Mouse (Mus musculus) heart, postnatal 14 days (tissue): ENCODE results near the gene Bcl2a1b. TPM values are rescaled to one million over a fixed set of nuclear protein-coding genes. Genes with fewer than 3 reads are reported as not detected.
"Not testable (repeated sequence)": the region's sequence is repeated elsewhere in the genome, so short reads cannot be mapped to it uniquely, and the experiment has no call there.

Source experiments
- DNase-seq, 2 experiments: peaks; one replicate each; pipeline ENCODE4 v3.0.0; 2021 to 2022
- intact Hi-C: fragments of 180-260 bp; cut with DNase I; formaldehyde crosslinking; loops from one replicate; pipeline ENCODE4 v1.15.1; 2025
- long read RNA-seq, 2 experiments: library from polyadenylated mRNA; stranded (forward); transcript quantifications; one replicate each; pipeline ENCODE4 v2.0.0; 2021
- total RNA-seq, 2 experiments: library from RNA; stranded (reverse); gene quantifications; 2 replicates each; pipeline ENCODE4 v1.2.3; 2021

The Bcl2a1b gene
- under 1 TPM; 0.50 to 0.61 TPM for total RNA-seq
- long read RNA-seq, experiment 1, result 0 reads
- long read RNA-seq, experiment 2, result 0 reads

- DNase-seq, result peak in 1 of 2 experiments; percentile 8
- intact Hi-C loops, result not testable (repeated sequence)
Measured at GRCm38 (mm10) chr9:89198969-89199416, at the start of gene Bcl2a1b, which contains the start of gene Gm29094. Bcl2a1b (plus strand) TSS chr9:89199209. Gm29094 (plus strand) TSS chr9:89199379.

- DNase-seq, intact Hi-C loops: not testable (repeated sequence)
Measured at GRCm38 (mm10) chr9:89172539-89172938, 26.5 kb upstream of the Bcl2a1b start.

GRCm38 (mm10) chr9:89178833-89179232 is 20.2 kb upstream of the Bcl2a1b start:
- intact Hi-C loops, result not testable (repeated sequence)
- DNase-seq, result peak; percentile 67 to 83

GRCm38 (mm10) chr9:89179469-89179868 is 19.5 kb upstream of the Bcl2a1b start:
- intact Hi-C loops, DNase-seq: not testable (repeated sequence)

DNA sequence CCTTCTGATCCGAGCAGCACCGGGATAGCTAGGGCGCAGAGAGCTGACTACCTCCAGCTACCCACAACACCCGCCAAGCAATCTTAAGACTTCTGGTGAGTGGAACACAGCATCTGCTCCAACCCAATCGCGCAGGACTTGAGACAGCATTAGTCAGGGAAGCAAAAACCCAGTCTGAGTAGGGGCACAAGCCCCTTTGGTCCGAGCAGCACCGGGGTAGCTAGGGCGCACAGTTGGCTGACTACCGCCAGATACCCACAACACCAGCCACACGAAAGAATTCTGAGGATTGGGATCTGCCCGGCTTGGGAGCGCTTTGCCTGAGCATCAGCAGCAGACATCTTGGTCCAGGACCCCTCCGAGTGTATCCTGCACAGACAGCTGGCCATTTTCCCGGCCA is 12.0 kb upstream of the Bcl2a1b start:
- intact Hi-C loops, DNase-seq: not testable (repeated sequence)

GRCm38 (mm10) chr9:89195483-89195882 is 3.5 kb upstream of the Bcl2a1b start:
- intact Hi-C loops, DNase-seq: not testable (repeated sequence)

DNA sequence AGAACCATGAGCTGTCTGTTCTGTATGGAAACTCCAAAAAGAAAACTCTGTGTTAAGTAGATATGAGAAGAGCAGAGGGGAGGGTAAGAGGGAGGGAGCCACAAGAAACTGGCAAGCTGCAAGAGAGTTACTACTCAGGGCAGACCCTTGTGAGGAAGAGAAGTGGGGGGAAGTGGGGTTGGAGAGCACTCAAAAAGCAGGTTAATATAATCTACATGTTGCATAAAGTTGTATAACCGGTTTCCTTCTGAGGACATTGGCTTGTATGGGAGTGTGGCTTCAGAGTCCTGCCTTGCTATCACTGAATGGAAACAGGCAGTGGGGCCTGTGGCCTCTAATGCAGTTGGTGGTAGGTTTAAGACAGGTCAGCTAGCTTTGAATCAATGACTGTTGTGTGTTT is 1.5 kb upstream of the Bcl2a1b start:
- DNase-seq, intact Hi-C loops: not testable (repeated sequence)

DNA sequence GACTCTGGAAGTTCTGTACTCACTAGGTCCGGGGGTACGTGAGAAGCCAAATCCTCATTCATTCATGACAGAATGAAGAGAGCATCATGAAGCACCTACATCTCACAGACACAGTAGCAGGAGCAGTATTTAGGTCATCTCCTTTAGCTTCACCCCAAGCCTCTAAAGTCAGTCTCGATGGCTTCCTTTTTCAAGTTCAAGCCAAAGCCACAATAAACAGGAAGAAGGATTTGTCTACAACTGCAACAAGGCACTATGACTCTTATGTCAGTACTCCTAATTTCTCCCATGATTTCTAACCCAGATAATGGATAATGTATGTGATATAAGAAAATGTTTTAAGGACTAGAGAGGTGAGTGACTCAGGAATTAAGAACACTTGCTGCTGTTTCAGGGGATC is 660 bp upstream of the Bcl2a1b start:
- intact Hi-C loops, DNase-seq: not testable (repeated sequence)

GRCm38 (mm10) chr9:89202256-89202655 is 3.2 kb downstream of the Bcl2a1b start:
- DNase-seq, intact Hi-C loops: not testable (repeated sequence)

DNA sequence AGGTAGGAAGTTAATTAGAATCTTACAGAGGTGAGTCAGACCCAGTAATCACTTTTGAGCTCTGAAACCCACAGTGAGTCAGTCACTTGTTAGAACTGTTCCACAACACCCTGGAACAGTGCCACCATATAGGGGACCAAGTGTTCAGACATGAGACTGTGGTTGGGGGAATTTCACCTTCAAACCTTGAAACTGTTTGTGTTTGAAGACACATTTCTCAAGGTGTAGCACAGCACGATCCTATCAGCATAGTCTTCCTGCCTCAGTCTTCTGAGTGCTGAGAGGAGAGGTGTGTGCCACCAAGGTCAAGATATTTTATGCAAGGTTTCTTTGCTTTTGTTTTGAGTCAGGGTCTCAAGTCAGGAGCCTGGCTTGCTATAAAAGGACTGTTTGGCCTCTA is 9.9 kb downstream of the Bcl2a1b start:
- DNase-seq, intact Hi-C loops: not testable (repeated sequence)

- intact Hi-C loops, DNase-seq: not testable (repeated sequence)
Measured at GRCm38 (mm10) chr9:89210353-89211064, 11.5 kb downstream of the Bcl2a1b start, which contains the start of gene Mthfs. Mthfs (plus strand) TSS chr9:89210676.

DNA sequence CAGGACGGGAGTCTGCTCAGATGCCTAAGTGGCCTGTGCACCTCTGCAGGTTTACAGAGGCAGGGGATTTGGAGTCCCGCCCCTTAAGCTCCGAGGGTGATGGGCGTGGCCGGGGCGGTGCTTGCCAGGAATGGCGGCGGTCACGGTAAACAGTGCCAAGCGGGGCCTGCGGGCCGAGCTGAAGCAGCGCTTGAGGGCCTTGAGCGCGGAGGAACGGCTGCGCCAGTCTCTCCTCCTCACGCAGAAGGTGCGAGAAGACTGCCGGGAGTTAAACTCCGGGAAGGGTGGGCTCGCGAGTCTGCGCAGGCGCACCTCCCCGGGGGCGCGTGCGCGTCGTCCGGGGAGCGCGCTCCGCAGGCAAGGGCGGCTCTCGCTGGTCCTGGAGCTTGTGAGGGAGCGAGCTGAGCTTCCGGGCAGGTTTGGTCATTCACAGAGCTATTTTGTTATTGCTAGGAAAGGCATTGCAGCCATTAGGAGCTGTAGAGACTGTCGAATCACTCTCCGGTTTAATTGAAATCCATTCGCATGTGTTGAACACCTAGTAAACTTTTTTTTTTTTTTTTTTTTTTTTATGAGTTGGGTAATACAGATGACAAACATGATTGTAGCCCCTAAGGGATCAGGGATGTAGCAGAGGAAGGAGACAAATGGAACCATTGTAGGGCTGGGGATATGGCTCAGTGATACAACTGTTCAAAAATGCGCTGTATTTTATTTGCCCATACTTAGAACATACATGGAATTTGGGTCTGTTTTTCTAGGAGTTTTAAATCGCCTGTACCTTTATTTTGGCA is 12.3 kb downstream of the Bcl2a1b start:
- peak; percentile 85 for DNase-seq
- intact Hi-C loops, result not testable (repeated sequence)

DNA sequence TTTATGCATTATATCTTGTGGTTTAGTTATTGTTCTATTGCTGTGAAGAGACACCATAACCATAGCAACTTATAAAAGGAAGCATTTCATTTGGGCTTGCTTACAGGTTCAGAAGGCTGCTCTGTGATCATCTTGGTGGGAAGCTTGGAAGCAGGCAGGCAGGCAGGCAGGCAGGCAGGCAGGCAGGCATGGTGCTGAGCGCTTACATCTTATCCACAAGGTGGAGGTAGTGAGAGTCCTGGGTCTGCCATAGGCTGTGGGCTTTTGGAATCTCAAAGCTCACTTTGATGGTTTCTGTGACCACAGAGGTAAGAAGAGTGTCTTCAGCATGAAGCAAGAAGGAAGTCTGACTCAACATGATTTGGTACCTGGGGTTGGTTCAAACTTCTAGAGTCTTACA is 13.4 kb downstream of the Bcl2a1b start:
- intact Hi-C loops, result not testable (repeated sequence)
- peak in 1 of 2 experiments; percentile 15 for DNase-seq

- intact Hi-C loops, DNase-seq: not testable (repeated sequence)
Measured at GRCm38 (mm10) chr9:89218174-89218573, 19.2 kb downstream of the Bcl2a1b start.

DNA sequence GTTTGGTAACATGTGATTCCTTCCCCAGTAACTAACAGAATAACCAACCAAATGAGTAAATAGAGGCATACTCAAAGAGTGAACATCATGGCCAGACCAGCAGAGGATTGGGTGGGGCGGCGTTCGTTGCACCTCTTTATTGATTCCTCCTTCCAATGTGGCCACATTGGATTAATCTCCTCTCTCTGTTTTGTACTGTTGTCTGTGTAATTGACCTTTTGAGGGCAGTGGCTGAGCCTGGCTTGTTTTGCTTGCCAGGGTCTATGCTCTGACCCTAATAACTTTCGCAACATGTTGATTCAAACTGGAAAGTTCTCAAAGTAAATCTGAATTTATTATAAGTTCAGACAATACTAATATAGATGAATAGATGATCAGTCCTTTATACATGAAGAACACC is 20.7 kb downstream of the Bcl2a1b start:
- DNase-seq, result not testable (repeated sequence)
- intact Hi-C loops, result loop anchor here (10.0 kb wide), 1 partner anchor 455 kb away; no protein-coding TSS in a partner anchor

GRCm38 (mm10) chr9:89220704-89221287 is 21.8 kb downstream of the Bcl2a1b start:
- intact Hi-C loops, result loop anchor here (10.0 kb wide), 1 partner anchor 454 kb away; no protein-coding TSS in a partner anchor
- DNase-seq, result not testable (repeated sequence)

DNA sequence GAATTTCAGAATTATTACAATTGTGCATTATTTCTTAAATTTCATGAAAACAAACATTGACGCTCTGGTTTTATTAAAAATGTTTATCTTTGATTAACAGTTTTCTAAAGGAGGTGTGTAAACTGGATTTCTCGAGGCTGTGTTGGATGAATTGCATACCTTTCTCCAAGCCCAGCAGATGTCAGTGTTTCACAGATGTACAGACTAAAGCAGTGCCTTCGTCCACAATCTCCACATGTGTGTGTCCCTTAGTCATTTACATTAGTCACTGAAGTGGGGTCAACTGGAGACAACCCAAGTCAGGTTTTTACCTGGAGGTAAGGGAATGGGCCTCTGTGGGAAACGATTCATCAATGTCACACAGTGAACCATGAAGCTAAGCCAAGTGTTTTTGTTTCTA is 27.1 kb downstream of the Bcl2a1b start:
- intact Hi-C loops, result loop anchor here (5.0 to 10.0 kb wide), 2 partner anchors 449 to 519 kb away; no protein-coding TSS in a partner anchor
- peak in 1 of 2 experiments; percentile 27 for DNase-seq

DNA sequence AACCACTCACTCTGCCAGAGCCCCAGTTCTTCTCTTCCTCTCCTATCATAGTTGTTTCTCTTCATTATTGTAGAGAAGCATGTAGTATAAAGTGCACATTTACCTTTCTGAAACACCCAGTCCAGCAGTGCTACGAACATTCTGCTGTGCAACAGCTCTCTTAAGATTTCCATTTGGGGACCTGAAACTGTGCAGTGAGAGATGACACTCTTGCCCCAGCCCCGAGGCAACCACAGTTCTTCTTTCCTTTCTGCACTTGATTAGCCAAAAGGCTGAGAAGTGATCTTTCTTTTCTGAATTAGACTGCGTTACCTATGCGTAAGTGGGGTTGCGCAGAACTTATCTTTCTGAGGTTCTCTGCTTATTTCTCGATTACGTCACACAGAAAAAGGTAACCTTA is 29.1 kb downstream of the Bcl2a1b start:
- no peak for DNase-seq
- intact Hi-C loops, result loop anchor here (5.0 to 10.0 kb wide), 2 partner anchors 447 to 521 kb away; no protein-coding TSS in a partner anchor

DNA sequence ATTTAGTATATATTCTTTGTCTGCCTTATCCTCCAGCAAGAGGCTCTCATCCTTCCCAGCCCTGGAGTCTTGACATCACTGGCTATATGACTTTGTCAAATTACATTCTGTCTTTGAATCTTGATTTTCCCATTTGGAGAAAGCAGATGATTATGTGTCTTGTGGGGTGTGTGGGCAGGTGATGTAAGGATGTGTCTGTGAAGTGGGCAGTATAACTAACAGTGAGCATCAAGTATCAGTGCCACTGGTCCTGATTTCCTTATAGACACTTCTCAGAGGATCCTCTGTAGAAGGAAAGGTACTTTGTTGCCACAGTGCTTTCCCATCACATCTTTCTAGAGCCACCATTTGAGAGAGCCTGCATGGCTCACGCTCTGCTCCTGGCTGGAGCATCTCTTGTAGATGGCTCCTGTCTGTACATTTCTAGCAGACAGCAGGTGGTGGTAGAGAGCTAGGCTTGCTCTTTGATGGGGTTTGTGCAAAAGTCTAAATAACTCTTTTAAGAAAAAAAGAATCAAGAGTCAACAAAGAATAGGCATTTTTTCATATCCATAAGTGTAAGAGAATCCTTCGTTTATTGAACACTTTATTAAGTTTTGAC is 32.0 kb downstream of the Bcl2a1b start:
- intact Hi-C loops, result not testable (repeated sequence)
- peak; percentile 33 to 55 for DNase-seq

DNA sequence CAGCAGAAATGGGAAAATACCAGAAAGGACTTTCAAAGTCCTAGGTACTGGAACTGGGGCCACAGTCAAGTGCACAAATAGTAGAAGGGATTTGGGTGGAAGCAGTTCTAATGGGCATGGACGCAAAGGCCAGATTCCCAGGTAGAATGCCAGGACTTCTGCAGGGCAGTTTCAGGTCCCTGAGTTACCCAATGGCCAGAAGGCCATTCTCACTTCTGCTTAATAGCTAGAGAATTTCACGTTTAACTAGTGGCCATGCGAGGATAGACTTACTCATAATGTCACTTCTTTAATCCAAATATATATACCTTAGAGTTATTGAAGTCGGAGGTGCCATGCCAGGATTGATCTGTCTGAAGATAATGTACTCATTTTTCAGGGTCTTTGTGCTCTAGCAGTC is 38.1 kb downstream of the Bcl2a1b start:
- intact Hi-C loops, result not testable (repeated sequence)

More for the DNA sequence above, 38.1 kb downstream of the Bcl2a1b start:
- not testable (repeated sequence) for DNase-seq
